Mouse (Mus musculus): ENCODE results near the gene Ptcra.

- TF ChIP-seq POLR2A (IDR thresholded peaks at IDR 0.05; ENCODE audit: low read depth, low read length) (no peak), ZKSCAN1 (IDR thresholded peaks at IDR 0.05; ENCODE audit: borderline replicate concordance, low read depth, low read length) (no peak), USF1 (IDR thresholded peaks at IDR 0.05; ENCODE audit: low read depth, low read length) (no peak), CTCF (conservative IDR thresholded peaks at IDR 0.05 in 1 of 2, IDR thresholded peaks at IDR 0.05 in 1 of 2; ENCODE audit: low read depth in 2 of 2, low read length in 2 of 2) (no peak; a peak in 1 of 4 replicates), CHD2 (IDR thresholded peaks at IDR 0.05; ENCODE audit: low read length) (no peak), E2F4 (IDR thresholded peaks at IDR 0.05; ENCODE audit: insufficient replicate concordance, low read depth, low read length) (no peak)
Measured at GRCm38 (mm10) chr17:46783222-46783565, 19.7 kb upstream of the Ptcra start.
